Mouse (Mus musculus): Measurements from ENCODE around the gene Rabgap1l. TPM values are rescaled to one million over a fixed set of nuclear protein-coding genes. Genes with fewer than 3 reads are reported as not detected.
A peak's percentile ranks its signal among the peaks of the same experiment; 100 is the strongest.
"Not testable (repeated sequence)": the region's sequence is repeated elsewhere in the genome, so short reads cannot be mapped to it uniquely, and the experiment has no call there.

The Rabgap1l gene
- polyA plus RNA-seq, 1 experiment: 9.8 TPM

DNA sequence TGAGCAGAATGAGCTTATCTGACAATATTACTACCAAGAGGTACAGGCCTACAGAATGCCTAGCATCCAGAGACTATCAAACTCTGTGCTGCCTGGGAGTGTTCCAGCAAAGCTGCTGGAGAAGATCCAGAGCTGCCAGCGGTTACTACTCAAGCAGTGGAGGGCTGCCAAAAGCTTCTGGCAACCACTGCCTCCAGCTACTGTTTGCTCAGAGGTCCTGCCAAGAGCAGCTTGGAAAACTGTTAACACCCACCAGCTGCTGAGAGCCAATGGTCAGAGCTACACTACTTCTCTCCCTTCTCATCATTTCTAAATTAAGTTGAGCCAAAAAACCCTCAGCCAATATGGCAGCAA is 99.9 kb downstream of the Rabgap1l start:
- no peak for DNase-seq (ENCODE audit: low read depth)

GRCm38 (mm10) chr1:160692224-160693093 is 100.6 kb downstream of the Rabgap1l start:
- DNase-seq (ENCODE audit: low read depth): no peak

- DNase-seq (ENCODE audit: low read depth): no peak
These were observed 101.8 kb downstream of the Rabgap1l start for GRCm38 (mm10) chr1:160691196-160691590.

- no peak for DNase-seq (ENCODE audit: low read depth)
These were observed 102.4 kb downstream of the Rabgap1l start for GRCm38 (mm10) chr1:160690516-160691195.

- DNase-seq (ENCODE audit: low read depth): no peak
These were observed 103.5 kb downstream of the Rabgap1l start for GRCm38 (mm10) chr1:160689511-160689910.

DNA sequence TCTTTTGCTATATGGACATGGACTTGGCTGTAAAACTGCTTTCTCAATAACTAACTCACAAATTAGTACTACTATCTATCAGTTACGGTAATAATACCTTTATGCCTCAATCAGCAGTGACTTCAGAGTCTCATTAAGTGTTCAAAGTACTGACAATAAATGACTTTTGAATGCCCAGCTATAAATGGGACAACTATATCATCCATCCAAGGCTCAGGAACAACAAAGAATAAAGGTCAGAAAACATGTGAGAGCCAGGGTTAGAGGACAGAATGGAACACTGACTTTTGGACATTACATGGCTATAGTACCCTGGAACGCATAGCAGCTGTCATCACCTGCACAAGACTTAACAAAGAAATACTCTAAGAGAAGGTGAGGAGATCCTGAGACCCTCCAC is 108.8 kb downstream of the Rabgap1l start:
- no peak for DNase-seq (ENCODE audit: low read depth)

GRCm38 (mm10) chr1:160681398-160682050 is 111.5 kb downstream of the Rabgap1l start:
- no peak for DNase-seq (ENCODE audit: low read depth)

GRCm38 (mm10) chr1:160674763-160675162 is 118.2 kb downstream of the Rabgap1l start:
- no peak for DNase-seq (ENCODE audit: low read depth)

- DNase-seq (ENCODE audit: low read depth): no peak
These were observed 120.8 kb downstream of the Rabgap1l start for GRCm38 (mm10) chr1:160672088-160672814.

DNA sequence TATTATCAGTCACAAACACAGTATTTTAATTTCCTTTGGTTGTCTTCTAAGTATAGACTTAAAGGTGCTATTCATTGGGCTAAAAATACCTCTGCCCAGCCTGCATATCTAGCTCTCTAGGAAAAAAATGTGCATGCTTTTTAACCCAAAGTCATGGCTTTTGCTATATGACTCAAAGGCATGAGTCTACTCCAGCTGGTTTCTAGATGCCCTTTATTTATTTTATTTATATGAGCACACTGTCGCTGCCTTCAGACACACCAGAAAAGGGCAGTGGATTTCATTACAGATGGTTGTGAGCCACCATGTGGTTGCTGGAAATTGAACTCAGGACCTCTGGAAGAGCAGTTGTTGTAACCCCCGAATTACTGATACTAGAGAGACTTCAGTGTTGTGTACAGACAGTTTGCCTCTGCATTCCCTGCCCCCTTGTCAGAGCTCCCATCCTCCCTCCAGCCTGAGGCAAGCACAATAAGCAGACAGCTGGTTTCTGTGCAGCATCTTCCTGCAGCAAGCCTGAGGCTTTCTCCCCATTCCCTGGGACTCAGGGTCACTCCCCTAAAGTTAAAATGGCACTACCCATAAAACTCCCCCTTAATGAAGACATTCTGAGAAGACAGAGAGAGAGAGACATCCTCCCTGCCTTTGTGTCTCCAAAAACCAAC is 137.1 kb downstream of the Rabgap1l start:
- DNase-seq (ENCODE audit: low read depth): no peak

GRCm38 (mm10) chr1:160651691-160652090 is 141.3 kb downstream of the Rabgap1l start:
- DNase-seq (ENCODE audit: low read depth): no peak

DNA sequence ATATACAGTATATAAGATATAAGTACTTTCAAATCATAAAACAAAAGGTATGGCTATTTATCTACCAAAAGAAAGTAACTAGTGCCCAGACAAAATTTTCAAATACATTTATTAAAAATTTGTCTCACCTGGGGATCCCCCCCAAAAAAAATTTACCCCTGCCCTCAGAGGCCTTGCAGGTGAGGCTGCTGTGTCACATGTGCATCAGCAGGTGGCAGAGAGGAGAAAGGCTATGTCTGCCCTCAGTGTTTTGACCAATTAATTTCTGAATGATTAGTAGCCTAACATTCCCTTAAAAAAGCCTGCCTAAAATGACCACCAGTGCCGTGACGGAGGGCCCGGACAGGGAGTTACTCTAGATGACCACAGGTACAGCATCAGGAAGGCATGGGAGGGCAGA is 147.6 kb downstream of the Rabgap1l start:
- no peak for DNase-seq (ENCODE audit: low read depth)

GRCm38 (mm10) chr1:160628213-160628932 is 164.6 kb downstream of the Rabgap1l start:
- no peak for DNase-seq (ENCODE audit: low read depth)

- not testable (repeated sequence) for DNase-seq (ENCODE audit: low read depth)
These were observed 168.5 kb downstream of the Rabgap1l start for GRCm38 (mm10) chr1:160624354-160625120.

DNA sequence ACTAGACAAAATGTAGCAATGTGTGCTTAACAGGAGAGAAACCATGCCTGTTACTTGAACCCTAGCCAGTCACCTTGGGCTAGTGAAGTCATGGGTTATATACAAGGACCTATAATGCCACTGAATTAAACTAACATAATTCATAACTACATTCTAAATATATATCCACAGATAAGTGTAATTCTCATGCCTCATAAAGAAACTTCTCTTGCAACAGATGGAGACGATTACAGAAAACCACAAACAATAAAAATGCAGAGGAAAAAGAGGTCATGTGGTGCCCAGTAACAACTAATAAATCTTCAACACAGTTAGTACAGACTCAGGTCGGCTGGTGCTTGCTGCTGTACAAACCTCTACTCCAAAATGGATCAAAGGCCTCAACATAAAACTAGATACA is 174.8 kb downstream of the Rabgap1l start:
- peak; percentile 20 for DNase-seq (ENCODE audit: low read depth)

- DNase-seq (ENCODE audit: low read depth): no peak
These were observed 186.6 kb downstream of the Rabgap1l start for GRCm38 (mm10) chr1:160606425-160606824.

GRCm38 (mm10) chr1:160603312-160603711 is 189.7 kb downstream of the Rabgap1l start:
- DNase-seq (ENCODE audit: low read depth): not testable (repeated sequence)

DNA sequence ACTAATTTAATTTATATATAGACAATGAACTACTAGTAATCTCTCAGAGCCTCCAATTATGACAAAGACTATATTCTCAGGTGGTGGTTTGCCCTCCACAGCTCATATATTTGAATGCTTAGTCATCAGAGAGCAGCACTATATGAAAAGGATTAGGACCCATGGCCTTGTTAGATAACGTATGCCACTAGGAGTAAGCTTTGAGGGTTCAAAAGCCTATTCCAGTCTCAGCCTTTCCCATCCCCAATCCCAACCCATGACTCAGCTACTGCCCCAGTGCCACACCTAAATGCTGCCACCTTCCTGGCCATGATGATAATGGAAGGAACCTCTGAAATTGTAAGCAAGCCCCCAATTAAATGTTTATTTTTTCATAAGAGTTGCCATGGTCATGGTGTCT is 195.6 kb downstream of the Rabgap1l start:
- DNase-seq (ENCODE audit: low read depth): no peak

- DNase-seq (ENCODE audit: low read depth): no peak
These were observed 196.1 kb downstream of the Rabgap1l start for GRCm38 (mm10) chr1:160596948-160597270.

All from gonadal fat pad, adult 2 months (tissue).